Mouse (Mus musculus): ENCODE results near the gene St3gal2.

GRCm38 (mm10) chr8:110990017-110990416, 70.3 kb downstream of the St3gal2 start:
- TF ChIP-seq POLR2A (IDR thresholded peaks at IDR 0.05; ENCODE audit: insufficient read length, low read depth) (no peak), MYOD1 (IDR thresholded peaks at IDR 0.05; ENCODE audit: control insufficient read depth in 1 of 3, insufficient read length in 2 of 3, low read depth in 2 of 3) (no peak), POLR2AphosphoS2 (IDR thresholded peaks at IDR 0.05; ENCODE audit: insufficient read length, low read depth) (no peak), MYOG (IDR thresholded peaks at IDR 0.05; ENCODE audit: control insufficient read depth in 1 of 3, insufficient read depth in 1 of 3, insufficient read length in 2 of 3, low read depth in 2 of 3) (no peak), USF1 (IDR thresholded peaks at IDR 0.05; ENCODE audit: low read depth) (no peak), MAX (IDR thresholded peaks at IDR 0.05; ENCODE audit: low read depth) (no peak), TCF3 (IDR thresholded peaks at IDR 0.05; ENCODE audit: insufficient read length, low read depth) (no peak), SRF (IDR thresholded peaks at IDR 0.05; ENCODE audit: control insufficient read depth, insufficient read length, low read depth) (no peak), REST (IDR thresholded peaks at IDR 0.05; ENCODE audit: insufficient read depth, insufficient read length) (no peak), CEBPB (IDR thresholded peaks at IDR 0.05; ENCODE audit: insufficient read depth, poor library complexity, severe bottlenecking) (no peak), TCF12 (IDR thresholded peaks at IDR 0.05; ENCODE audit: insufficient read depth, poor library complexity, severe bottlenecking) (no peak), E2F4 (IDR thresholded peaks at IDR 0.05; ENCODE audit: insufficient read depth) (no peak)

All from myocyte (in vitro differentiated cells).